Mouse (Mus musculus): ENCODE data around the gene Gnb3. TPM values are rescaled to one million over a fixed set of nuclear protein-coding genes. Genes with fewer than 3 reads are reported as not detected.
"Not testable (repeated sequence)": the region's sequence is repeated elsewhere in the genome, so short reads cannot be mapped to it uniquely, and the experiment has no call there.

Gene Gnb3
- polyA plus RNA-seq, 3 experiments from 2014 or later = 0.44 to 0.48 TPM; not detected in 1

DNA sequence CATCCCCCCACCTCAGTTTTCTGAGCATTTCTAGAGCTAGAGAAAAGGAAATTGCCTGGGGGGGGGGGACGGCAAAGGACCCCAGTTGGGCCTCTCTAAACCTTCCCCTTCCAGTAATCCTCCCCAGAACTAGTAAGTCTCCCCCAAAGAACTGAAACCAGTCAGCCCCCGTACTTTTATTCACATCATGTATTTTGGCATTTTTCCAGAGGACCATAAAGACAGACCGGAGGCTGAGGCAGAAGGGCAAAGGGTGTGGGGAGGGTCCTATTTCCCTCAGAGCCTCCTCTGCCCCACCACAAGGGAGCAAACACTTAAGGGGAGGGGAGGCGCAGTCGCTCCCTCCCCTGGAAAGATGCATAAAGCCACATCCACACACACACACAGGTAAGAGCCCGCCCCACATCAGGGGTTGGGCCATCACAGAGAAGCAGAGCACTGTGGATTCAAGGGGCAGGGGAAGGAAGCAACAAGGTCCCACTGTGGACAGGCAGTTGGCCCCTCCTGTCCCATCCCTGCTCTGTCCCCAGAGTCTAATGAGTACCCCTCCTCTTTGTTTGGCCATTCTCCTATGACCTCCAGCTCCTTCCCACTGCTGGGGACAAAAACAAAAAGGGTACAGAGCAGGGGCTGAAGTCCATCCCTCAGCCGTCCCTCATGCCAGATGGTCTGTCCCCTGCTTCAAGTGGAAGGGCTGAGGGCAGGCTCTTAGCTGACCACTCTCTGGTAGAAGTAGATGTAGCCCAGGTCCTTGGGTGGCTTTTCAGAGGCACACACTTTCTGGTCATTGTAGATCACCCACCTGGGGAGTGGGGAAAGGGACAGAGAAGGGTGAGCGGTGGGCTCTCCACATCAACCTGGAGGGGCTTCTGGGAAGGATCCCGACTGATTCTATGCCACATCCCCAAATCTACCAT, 25.0 kb downstream of the Gnb3 start:
- ATAC-seq = no peak

DNA sequence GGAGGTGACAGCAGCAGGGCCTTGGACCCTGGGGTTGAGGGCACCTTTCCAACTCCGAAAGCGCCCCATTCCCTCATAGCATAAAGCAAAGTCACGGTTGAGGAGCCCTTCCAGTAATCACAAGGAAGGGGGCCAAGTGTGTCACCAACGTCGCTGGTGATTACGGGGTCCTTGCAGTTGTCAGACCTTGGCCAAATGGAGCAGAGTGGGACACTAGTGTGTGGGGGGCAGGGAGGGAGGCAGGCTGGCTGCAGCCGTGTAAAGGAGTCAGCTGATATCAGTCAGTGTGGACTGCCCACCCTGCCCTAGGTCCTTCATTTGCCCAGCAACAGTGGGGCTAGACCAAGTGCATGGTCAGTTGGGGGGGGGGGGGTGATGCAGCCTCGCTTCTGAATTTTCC, 25.6 kb downstream of the Gnb3 start:
- ATAC-seq = peak; percentile 2

DNA sequence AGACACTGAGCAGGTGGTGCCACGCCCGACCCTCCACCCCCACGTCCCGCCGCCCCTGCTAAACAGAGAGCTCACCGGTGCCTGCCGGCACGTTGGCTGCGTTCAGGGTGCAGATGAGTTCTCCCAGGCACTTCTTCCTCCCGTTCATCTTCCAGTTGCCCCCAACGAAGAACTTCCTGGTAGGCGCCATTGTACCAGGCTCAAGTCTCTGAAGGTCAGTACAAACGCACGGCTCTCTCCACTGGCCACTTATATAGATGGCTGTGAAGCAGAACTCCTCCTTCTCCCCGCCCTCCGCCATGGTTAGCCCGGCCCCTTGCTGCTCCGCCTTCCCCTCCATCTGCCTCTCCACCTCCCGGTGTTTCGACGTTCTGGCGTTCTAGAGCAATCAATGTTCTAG, 26.1 kb downstream of the Gnb3 start, which contains the start of gene Tpi1:
TSS of gene Tpi1 (minus strand) at position 364 of the 400 bp plus-strand sequence.
- peak; percentile 89 for ATAC-seq

DNA sequence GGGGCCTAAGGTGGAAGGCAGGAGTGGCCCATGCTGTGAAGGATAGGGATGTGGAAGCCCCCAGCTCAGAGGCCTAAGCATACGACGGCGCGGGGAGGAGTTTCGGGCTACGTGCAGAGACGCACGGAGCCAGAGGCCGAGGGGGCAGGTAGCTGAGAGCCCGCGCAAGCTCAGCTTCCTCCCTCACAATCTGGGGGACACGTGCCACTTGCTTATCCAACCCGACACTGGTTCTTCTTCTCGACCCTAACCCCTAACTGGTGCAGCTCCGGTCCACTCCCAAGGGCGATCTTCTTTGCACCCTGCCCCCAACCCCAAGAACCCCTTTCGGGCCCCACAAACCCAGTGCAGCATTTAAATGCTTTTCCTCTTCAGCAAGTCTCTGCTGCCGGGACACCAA, 26.6 kb downstream of the Gnb3 start:
- peak; percentile 73 for ATAC-seq

DNA sequence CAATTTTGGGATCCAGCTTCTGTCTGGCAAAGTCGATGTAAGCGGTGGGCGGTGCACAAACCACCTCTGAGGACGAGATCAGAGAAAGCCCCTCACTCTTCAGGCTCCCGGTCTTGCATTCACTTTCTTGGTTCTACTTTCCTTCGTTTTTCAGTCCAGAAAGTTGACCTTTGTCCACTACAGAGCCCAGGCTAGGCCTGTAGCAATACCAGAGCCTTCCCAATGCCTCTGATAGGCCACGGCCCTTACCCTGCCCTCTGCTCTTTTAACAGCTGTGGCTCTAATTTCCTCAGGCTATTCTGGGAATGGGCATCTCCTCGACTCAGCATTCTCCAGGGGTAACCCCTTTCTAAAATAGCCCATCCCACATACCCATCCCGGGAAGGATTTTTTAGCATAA, 27.2 kb downstream of the Gnb3 start:
- no peak for ATAC-seq

DNA sequence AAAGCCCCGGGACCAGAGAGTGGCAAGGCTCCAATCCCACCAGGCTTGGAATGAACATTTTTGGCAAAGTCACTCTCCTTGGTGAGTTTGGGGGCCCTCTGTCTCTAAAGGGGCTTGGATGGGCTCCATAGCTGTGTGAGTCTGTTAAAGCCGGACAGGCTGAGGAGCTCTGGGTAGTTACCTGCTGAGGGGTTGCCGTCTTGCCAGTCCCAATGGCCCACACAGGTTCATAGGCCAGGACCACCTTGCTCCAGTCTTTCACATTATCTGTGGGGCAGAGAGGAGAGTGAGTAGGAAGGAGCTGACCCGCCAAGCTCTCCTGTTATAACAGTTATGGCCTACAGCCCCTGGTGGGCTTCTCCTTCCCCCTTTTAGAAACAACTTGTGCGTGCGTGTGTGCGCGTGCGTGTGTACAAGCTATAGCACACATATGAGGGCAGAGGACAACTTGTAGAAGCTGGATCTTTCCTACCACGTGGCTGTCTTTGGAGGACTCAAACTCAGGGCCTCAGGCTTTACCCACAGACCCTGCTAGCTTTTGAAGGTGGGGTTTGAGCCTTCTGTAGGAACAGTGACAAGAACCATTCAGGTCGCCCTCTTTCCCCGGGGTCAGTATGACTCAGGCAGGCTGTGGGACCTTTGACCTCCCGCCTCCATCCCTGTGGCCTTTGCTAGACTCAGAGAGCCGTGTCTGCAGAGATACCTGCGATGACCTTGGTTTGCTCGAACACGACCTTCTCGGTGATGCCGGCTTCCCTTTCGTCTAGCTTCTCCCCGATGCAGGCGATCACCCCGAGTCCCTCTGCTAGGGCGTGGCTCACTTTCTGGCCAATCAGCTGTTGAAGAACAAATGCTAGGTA, 28.1 kb downstream of the Gnb3 start:
- no peak for ATAC-seq

DNA sequence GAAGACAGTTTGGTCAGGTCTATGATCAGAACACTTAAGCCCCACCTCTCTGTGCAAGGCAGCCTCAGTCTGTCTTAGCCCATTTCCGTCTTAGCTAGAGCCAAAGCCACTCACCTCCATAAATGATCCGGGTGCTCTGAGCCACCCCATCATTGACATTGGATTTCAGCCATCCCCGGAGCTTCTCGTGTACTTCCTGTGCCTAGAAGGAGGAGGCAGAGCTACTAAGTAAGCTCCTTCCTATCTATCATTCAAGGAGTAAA, 28.7 kb downstream of the Gnb3 start:
- ATAC-seq = no peak

DNA sequence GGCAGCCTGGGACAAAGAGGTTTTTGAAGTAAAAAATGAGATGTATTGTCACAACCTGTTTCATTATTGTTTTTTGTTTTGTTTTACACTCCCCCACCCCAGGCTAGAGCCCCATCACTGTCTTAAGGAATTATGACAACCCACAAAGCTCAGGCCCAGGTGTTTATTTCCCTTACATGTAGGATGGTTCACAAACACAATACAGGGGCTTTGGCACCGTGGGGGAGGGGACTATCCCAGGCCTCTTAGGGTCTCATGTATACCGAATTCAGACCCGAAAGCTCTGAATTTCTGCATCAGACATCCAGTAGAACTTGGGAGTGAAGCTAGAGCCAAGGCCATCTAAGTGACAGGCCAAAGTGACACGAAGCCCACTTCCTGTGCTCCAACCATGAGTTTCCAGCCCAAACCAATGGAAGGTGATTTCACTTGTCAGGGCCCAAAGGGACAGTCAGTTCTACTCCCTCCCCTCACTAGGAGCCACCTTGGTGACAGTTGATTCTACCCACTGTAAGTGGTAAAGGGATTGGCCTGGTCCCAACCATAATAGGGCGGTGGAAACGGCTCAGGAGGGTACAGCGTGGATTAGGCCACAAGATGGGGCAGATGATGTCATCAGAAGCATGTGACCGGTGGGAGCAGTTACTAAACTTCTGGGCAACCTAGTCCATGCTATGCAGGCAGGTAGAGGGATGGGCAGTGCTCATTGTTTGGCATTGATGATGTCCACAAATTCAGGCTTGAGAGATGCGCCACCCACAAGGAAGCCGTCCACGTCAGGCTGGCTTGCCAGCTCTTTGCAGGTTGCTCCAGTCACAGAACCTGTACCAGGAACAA, 29.3 kb downstream of the Gnb3 start:
- ATAC-seq = not testable (repeated sequence)

DNA sequence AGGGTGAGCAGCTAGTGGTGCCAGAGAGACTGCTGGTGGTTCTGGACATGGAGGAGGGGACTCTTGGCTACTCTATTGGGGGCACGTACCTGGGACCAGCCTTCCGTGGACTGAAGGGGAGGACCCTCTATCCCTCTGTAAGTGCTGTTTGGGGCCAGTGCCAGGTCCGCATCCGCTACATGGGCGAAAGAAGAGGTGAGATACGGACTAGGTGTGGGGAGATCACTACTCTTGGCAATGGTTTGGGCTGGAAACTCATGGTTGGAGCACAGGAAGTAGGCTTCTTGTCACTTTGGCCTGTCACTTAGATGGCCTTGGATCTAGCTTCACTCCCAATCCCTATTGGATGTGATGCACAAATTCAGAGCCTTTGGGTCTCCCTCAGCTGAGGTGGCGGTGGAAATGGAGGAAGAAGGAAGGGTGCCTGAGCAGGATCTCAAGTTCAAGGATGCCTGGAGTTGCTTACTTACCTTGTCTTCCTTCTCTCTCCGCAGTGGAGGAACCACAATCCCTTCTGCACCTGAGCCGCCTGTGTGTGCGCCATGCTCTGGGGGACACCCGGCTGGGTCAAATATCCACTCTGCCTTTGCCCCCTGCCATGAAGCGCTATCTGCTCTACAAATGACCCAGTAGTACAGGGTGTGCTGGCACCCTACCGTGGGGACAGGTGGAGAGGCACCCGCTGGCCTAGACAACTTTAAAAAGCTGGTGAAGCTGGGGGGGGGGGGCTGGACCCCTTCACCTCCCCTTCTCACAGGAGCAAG, 30.1 kb downstream of the Gnb3 start:
- no peak for ATAC-seq

DNA sequence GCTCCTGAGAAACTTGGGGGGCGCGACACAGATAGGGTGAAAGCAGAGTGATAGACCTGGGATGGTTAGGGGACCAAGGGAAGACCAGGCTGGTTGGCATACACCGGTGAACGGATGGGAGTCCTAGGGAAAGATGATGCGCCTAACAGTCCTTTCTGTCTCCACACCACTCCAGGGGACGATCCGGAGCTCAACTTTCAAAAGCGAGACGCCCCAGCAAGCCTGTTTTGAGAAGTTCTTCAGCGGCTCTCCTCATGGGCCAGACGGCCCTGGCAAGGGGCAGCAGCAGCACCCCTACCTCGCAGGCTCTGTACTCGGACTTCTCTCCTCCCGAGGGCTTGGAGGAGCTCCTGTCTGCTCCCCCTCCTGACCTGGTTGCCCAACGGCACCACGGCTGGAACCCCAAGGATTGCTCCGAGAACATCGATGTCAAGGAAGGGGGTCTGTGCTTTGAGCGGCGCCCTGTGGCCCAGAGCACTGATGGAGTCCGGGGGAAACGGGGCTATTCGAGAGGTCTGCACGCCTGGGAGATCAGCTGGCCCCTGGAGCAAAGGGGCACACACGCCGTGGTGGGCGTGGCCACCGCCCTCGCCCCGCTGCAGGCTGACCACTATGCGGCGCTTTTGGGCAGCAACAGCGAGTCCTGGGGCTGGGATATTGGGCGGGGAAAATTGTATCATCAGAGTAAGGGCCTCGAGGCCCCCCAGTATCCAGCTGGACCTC, 30.9 kb downstream of the Gnb3 start:
- ATAC-seq = no peak

DNA sequence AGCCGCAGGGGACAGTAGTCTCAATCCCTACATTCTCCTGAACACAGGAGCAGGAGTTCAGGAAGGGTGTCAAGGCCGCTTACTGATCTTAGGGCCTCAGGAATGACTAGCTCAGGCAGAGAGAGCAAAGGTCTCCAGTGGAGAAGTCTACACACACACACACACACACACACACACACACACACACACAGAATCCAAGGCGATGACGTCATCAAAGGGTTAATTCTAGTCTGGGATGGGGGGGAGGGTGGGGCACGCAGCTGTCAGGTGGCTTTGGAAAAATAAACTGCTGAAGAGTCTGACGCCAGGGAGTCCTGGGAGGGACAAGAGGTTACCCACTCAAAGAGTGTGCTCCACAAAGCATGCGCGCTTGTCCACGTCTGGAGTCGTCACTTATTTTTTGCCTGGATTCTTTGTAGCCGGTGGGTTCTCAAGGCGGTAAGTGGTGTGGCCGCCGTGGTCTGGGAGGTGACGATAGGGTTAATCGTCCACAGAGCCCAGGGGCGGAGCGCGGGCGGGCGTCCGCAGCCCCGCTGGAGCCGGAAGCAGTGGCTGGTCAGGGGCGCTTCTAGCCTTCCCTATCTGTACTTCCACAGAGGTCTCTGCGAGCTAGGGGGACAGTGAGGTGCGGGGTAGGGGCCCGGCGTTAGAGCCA, 31.6 kb downstream of the Gnb3 start, which contains the start of gene Spsb2:
TSS of gene Spsb2 (plus strand) at position 304 of the 655 bp plus-strand sequence.
- no peak for ATAC-seq

DNA sequence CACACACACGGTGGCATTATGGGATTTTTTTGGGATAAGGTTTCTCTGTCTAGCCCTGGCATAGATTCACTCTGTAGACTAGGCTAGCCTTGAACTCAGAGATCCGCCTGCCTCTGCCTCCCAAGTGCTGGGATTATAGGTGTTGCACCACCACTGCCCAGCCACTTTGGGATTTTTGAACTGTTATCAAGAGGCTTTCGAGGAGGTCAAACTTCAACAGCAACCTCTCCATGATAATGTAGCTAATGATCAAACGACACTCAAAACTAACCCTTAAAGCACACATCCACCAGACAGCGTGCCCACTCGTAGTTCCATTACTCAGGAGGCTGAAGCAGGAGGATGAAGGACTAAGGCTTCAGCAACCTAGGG, 32.1 kb downstream of the Gnb3 start:
- no peak for ATAC-seq

DNA sequence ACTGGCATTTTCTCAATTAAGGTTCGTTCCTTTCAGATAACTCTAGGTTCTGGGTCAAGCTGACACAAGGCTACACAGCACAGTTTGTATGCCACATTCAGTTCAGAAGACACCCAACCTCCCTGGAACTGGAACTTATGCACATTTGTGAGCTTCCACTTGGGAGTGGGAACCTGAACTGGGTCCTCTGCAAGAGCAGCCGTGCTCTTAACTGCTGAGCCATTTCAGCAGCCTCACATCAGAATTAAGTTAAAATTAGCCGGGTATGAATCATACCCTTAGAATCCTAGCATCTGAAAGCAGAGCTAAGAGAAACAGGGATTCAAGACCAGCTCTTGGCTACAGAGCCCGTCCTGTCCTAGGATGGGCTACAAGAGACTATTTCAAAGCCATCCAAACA, 32.7 kb downstream of the Gnb3 start:
- ATAC-seq = no peak

DNA sequence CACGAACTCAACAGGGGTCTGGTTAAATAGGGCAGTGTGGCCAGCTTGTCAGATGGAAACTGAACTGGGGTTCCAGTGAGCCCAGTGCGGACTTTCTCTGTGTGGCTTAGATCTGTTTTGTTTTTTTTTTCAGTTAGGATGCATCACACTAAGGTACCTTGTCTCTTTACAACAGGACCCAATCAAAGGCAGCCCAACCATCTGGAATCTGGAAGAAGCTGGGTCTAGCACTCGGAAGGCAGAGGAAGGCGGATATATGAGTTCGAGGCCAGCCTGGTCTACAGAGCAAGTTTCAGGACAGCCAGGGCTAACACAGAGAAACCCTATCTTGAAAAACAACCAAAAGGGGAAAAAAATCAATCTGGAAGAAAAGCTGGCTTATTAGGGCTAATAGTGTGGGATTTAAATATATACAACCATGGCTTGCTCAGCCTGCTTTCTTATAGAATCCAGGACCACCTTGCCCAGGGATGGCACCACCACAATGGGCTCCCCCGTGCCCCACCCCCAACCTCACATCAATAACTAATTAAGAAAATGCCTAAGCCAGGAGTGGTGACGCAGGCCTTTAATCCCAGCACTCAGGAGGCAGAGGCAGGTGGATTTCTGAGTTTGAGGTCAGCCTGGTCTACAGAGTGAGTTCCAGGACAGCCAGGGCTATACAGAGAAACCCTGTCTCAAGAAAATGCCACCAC, 33.5 kb downstream of the Gnb3 start:
- ATAC-seq = no peak

DNA sequence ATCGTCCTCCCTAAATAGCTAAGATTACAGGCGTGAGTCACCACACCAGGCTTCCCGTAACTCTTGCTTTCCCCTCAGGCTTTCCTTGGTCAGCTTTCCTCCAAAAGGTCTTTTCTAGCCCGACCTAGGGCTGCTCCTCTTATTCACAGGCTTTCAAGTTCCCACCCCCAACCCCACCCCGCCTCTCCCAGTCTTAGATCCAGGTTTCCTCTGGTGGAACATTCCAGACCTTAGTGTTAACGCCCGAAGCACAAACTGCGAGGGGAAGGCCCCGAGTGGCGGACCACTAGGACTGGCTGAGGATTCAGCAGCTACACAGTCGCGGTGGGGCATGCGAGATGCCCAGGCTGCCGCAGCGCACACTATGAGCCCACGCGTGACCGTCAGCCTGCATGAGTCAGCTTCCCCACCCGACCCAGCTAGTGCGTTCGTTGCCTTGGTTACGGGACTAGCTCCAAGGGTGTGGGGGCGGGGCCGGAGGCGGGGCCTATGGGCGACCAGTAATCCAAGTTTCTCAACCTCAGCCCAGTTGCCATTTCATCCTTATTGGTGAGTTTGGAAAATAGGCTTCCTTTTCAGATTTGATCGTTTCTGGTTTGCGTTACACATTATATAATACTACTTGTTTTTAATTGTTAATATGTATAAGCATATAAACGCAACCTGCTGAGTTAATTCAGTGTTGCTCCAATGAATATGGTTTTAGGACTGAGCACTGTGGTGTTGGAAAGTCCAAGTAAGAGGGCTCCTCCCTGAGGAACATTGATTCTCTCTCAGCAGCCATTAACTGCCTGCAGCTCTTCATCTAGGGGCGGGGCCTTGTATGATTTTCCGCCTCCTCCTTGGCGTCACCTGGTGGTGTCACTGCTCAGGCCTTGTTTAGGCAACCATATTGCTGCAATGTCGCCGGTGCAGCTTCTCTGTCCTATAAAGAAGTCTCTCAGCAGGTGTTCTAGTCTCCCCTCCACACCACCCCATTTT, 34.4 kb downstream of the Gnb3 start:
- ATAC-seq = peak; percentile 72

DNA sequence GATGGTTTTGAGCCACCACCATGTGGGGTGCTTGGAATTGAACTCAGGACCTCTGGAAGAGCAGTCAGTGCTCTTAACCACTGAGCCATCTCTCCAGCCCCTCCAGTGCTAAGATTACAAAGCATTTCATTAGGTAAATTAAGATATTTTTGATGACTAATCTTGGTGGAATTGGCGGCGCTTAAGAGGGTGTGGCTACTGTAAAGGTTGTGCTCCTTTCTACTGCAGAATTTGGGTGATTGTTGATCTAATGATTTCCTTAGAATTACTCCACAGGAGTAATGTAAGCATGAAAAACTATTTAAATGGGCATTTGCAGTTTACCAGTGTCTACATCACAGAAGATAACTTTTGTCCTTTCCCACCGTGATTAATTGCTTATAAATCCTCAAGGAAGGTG, 35.7 kb downstream of the Gnb3 start:
- ATAC-seq = no peak

DNA sequence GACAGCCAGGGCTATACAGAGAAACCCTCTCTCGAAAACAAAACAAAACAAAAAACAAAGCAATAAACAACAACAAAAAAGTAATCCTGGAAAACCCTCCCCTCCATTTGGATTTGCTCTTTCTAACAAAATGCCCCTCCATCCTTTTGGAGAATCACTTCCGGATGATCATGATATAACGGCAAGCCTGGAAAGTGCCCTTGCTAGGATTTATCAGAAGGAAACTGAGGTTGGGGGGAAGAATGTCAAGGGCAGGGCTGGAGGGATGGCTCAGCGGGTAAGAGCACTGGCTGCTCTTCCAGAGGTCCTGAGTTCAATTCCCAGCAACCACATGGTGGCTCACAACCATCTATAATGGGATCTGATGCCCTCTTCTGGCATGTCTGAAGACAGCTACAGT, 36.4 kb downstream of the Gnb3 start:
- not testable (repeated sequence) for ATAC-seq

DNA sequence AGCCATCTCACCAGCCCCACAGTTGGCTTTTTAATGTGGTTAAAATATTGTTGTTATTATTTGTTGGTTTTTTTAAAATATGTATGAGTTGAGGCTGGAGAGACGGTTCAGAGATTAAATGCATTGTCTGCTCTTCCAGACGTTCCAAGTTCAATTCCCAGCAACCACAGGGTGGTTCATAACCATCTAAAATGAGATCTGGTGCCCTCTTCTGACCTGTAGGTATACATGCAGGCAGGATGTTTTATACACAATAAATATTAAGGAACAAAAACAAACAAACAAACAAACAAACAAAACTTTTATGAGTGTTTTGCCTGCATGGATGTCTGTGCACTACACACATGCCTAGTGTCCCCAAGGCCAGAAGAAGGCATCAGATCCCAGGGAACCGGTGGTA, 37.0 kb downstream of the Gnb3 start:
- no peak for ATAC-seq

DNA sequence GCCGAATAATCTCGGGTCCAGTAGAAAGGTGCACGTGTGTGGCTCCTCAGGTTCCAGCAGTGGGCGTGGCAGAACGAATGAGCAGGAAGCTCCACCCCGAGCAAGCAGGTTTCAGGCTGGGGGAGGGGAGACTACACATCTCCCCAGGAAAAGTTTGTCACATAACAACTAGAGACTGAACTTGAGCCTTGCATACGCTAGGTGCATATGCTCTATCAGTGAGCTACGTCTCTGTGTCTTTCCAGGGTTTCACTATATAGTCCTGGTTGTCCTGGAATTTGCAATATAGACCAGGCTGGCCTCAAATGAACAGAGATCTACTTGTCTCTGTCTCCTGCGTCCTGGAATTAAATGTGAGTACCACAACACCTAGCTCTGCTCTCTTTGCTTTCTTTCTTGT, 37.7 kb downstream of the Gnb3 start:
- ATAC-seq = not testable (repeated sequence)
